Mouse (Mus musculus) ovary, postnatal 36 days (tissue): ENCODE measurements around the gene Ctnna2.

ENCODE experiments used
- DNase-seq: peaks from one replicate; pipeline ENCODE4 v3.0.0; 2022; ENCODE audit warnings: low spot score, mixed read lengths

The Ctnna2 gene

DNA sequence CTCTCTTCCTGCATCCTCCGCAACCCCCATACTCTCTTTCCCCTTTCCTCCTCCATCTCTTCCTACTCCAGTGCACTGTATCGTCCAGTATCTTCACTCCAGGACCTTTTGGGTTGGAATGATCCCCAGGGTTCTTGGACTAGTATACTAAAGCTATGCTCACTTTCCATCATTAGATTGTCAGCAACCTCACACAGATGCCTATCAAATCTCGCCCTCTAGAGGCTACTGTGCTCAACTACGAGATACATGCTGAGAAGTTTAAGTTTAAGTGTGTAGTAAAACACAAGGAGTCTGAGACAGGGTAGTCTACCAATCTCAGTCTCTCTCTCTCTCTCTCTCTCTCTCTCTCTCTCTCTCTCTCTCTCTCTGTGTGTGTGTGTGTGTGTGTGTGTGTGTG is 396.9 kb downstream of the Ctnna2 start:
- no peak for DNase-seq

DNA sequence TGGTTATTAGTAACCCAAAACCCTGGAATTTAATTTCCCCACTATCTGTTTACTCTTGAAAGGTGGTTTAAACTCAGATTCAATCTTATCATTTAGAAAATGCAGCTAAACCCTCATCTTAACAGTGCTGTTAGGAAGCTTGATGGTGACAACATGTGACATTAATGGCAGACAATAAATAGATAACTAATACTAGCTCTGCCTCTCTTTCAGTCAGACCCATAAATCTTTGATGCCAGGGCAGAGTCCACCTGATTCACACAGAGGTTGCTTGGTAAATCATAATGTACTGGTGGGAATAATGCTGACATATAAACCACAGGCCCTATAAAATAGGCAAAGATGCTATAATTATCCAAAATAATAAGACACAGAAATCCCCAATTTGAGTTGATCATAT is 398.6 kb downstream of the Ctnna2 start:
- DNase-seq: no peak

DNA sequence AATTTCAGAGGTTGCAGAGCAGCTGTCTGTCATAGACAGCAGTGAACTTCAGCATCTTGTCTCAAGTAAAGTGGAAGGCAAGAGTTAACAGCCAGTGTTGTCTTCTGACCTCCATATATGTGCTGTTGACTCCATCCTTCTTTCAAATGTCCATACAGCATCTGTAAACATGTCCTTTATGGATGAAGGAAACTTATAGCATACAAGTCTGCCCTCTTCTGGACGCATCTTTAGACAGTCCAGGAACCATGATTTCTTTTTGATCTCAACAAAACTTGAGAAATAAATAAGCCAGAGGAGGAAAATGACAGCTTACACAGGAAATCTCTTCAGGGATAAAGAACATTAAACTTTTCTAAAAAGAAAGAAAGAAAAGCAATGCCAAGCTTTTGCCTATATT is 400.9 kb downstream of the Ctnna2 start:
- no peak for DNase-seq

DNA sequence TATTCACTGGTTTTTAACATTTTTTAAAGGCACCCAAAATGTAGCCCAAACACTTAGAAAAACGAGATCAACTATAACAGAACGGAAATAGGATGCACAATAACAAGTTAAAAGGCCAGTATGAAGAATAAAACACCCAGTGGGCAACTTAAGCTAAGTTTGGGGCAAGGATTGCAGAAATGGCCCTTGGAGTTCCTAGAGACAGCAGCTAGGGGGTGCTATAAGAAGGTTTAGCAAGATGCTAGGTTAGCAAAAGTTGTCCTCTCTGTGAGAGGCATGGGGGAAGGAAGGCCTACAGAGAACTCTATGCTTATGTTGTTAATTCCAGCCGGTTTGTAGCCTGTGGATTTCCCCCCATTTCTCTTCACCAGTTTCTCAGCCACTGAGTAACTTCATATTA is 401.9 kb downstream of the Ctnna2 start:
- no peak for DNase-seq

DNA sequence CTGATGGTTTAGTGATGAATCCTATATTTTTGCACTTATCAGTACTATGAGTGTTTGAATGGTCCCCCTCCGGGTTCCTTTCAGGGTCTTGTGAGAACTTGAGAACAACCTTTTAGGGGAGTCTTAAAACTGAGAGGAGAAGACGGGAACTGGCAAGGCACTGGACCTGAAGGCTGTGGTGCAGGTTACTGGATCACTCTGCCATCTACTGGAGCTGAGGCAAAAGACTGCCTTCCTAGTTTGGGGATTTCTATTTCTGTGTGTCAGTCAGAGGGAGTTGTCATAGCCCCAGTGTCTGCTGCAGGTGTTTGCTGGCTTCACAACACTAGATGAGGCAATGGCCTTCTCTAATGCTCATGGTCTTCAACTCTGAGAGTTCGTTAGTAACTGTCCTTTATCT is 406.9 kb downstream of the Ctnna2 start:
- DNase-seq: no peak

DNA sequence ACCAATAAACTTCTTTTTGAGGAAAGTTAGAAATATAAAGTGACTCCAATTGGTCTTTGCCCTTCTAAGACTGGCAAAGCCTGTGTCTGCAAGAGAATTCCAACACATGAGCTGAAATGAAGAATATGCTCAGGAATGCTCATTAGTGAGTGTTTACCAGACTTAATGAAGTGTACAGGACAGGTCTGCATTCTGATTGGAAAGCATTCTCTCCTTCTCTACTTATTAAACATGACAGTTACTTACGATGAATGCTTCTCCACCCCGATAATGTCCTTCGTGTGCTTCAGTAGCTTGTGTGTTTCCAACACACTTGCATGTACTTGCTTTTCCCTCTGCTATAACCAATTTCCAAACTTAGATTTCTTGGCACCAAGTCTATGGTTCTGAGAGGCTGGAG is 409.6 kb downstream of the Ctnna2 start:
- DNase-seq: no peak

DNA sequence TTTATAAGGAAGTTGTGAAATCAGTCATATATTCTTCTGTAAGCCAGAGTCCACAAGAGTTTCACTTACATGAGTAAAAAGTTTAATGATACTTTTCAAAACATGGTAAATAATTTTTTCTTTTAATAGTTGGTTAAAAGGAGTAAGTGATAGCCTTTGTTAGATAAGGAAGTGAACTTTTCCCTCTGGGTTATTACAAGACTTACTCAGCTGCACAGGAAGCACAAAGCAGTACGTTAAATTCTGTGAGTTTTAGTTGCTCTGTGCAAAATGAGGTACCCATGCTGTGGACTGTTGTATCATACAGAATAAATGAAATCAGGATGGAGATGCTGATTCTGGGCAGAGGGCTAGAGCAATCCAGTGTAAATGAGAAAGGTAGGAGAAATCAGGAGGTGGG is 423.3 kb downstream of the Ctnna2 start:
- no peak for DNase-seq

DNA sequence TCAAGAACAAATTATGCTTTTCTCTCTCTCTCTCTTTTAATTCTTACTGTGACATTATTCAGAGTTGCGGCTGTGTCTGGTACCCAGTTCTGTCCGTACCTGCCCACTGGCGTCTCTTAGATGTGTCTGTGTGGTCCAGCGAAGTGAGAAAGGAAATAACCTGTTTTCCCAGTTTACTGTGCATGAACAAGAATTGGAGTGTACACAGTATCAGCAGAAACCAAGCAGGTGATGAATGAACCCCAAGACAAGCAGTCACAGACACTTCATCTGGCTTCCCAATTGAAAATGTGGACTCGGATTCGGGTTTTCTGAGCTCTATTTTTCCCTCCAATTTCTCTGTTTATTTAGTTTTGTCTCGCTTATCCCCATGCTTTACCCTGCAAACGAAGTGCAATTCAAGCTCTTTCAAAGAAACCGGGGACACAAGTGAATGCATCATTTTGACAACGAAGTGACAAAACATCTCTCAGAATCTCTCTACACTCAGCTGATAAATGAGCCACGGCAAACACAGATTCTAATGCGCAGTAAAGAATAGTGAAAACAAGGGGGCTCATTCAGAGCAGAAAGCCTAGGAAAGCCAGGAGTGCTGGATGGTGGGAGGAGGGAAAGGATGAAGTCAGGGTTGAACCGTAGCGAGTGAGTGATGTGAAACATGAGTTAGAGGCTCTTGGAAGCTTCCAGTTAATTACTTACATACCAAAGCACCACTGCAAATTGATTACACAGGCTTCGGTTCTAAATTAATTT is 442.3 kb downstream of the Ctnna2 start:
- DNase-seq: no peak

DNA sequence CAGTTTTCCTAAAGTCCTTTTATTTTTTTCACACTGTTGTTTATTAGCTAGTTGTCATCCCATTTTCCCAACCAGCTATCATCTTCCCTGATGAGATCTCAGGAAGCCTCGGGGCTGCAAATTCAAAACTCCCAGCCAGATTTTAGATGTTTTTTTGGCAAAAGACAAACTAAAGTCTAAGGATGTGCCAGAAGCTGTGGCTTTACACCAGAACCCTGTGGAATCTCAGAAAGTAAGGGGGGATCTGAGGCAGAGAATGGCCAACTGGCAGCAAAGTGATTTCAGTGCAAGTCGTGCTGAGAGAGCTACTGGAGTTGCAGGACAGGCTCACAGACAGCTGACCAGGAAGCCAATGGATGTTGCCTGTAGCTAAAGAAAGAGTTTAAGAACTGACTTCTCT is 451.9 kb downstream of the Ctnna2 start:
- no peak for DNase-seq

DNA sequence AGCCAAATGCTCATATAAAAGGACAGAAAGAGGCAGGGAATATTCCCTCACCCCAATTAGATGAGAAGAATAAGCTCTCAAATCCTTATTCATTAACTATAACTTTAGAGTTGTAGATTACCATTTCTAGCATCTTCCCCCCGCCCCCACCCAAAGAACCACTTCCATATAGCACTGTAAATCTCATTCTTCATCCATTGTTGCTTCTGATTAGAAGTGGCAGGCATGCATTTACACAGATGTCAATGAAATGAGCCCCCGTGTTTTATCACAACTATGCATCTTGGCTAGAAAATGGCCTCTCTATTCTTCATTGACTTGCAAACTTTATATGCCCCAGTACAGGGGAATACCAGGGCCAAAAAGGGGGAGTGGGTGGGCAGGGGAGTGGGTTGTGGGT is 457.7 kb downstream of the Ctnna2 start:
- DNase-seq: no peak

DNA sequence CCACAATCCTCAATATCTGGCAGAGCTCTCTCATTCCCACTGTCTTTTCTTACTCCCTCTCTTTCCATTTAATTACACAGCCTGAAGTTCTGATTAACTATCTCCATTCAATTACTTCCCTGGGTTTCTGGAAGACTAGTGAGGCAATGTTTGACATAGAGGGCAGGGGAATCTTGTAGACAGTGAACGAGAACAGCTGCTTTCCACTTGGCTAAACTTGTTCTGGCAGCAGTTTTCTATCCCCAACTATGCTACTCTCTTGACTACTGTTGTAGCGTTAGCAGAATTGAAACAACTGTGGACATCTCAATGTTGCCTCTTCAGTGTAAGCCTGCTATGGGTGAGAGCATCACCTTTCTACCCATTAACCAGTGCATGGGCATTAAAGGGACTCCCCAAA is 463.0 kb downstream of the Ctnna2 start:
- DNase-seq: no peak

DNA sequence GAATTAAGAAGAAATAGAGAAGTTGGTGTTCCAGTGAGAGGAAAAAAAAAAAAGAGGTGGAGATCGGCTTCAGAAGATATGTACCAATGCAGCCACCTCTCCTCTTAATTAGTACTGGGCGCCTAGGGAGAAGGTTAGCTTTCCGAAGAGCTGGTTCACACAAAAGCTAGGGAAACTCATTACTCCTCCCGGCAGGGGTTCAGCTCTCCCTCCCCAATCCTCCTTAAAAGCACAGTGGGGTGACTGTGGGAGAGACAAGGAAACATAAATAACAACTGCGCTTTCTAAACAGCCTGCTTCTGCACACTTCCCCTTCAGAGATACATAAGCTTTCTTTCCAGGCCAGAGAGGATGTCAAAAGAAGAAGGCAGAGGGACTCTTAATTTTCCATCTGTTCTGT is 467.7 kb downstream of the Ctnna2 start:
- DNase-seq: no peak

DNA sequence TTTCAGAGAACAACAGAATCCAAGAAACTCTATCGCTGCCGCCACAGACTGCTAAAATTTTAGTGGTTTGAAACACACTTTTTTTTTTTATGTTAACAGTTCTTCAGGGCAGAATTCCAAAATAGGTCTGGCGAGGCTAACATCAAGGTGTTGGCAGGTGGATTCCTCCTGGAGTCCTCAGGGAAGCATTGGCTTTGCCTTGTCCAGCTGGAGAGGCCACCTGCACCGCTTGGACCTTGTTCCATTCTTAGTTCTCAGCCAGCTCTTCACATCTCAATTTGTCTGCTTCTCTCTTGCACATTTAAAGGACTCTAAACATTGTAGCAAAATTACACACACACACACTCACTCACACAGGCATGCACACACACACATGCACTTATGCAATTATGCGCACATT is 487.8 kb downstream of the Ctnna2 start:
- no peak for DNase-seq

DNA sequence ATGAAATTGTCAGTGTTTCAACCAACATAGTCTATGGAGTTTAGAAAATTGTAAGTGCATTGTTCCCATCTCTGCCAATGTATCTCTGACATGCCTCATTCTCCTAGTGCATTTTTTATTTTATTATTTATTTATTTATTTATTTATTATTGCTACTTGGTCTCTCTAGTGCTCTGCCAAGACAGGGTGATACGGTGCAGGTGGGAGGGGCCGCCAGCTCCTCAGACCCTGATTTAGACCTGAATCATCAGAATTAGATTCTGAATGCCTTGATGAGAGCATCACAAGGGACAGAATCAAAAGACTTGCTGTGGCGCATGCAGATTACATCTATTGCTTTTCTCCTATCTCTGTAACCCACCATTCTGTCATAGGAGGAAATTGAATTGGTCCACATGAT is 492.8 kb downstream of the Ctnna2 start:
- no peak for DNase-seq

DNA sequence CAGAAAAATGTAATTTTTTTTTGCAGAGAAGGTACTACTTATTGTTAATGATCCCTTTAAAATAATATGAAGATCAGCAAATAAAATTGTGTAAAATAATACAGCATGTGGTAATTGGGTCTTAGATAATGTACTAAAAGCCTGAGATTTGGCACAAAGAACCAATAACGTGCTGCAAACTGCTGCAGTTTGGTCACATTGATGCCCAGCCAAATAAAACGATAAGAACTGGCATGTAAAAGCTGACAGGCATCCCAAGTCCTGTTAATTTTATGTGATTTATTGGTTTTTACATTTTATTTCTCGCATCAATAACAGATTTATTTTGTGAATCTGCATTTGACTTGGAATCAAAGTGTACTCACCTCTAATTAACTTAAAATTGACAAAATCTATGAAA is 497.4 kb downstream of the Ctnna2 start:
- DNase-seq: no peak

DNA sequence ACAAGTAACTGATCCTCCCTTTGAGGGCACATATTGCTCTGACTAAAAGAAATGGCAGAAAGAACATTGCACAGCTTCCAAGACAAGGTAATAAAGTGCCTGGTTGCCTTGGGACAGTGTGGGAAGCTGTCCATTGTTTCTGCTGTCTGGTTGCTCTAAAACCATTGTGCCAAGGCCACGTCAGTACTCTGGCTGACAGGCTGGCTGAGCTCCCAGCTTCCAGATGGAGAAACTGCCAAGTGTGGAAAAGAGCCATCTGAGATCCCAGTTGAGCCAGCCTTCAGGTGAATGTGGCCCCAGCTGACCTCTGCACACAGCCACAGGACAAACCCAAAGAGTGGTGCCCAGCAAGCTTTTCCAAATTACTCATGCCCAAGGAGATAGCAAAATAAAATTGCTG is 504.1 kb downstream of the Ctnna2 start:
- peak; percentile 51 for DNase-seq

DNA sequence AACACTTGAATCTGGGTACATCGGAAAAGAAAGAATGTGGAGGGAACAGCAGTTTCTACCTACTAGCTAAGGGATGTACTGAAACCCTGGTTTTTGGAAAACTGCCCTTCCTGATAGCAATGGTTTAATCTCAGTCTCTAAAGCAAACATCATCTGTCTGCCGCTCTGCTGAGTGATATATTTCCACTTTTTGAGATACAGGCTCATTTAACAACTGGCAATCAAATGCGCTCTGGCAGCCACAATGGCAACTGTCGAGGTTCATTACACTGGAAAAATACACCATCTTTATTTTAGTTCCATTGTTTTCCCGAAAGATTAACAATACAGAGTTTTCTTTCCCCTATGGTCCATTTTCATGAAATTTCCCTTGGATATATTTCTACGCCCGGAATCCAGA is 506.2 kb downstream of the Ctnna2 start:
- no peak for DNase-seq

DNA sequence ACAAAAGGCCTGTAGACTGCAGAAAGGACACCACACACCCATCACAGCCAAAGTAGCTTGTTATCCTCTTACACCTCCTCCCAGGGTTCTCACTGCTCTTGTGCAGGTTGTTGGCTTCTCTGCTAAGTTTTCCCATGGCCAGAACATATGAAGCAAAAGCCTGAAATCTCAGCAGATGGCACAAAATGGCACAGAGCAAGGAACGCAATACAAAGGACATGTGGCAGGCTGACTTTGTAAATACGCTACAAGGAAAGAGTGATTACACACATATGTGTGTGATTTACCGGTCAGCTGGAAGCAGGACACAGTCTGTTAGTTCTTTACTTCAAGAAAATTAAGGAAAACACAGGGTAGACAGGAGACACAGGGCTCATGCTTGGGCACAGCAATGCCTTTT is 511.4 kb downstream of the Ctnna2 start:
- DNase-seq: no peak

DNA sequence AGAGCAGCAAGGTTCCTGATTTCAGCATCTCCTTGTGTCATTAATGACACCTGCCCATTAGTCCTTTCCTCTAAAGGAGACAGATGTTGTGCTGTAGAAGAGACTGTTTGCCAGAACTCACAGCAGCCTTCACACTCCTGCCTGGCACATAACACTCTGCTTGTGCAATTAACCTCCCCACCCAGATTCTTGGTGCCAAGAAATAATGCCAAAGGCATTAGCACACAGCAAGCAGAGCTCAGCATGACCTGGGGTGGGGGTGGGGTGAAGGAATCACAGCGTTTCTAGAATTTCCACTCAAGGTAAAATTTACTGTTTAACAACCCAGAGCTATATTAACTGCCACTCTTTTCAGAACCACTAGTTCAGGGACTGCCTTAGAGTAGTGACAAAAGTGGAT is 516.8 kb downstream of the Ctnna2 start:
- DNase-seq: no peak

DNA sequence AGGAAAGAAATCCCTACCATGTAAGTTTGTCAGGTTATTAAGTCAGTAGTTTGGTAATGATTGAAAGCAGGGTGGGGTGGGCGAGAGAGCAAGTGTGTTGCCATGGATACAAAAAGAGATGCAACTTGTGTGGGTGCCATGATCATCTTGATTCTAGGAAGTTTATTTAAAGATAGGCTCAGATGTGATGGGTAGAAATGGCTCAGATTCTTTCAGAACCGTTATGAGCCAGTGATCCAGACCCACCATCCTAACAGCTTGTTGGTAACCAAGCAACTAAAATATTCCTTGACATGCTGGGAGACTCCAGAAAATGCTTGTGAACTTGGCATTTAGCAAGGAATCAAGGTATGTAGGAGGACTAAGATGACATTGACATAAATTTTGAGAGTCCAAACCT is 521.6 kb downstream of the Ctnna2 start:
- DNase-seq: no peak

DNA sequence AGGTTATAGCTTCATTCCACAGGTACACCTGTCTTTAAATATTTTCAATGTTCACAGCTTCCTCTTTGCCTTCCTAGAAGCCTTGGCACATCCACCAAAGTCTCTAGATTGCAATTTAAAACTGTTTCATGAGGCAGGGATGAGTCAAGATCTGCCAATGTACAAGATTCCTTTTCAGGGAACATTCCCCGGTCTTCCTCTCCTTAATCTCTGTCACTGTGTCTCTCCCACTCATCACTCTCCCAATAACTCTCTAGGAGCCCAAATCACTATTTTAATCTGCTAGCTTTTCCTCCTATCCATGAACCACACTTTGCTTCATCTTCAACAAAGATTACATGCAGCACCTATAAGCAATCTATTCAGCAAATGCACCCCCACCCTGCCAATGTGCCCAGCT is 532.6 kb downstream of the Ctnna2 start:
- DNase-seq: no peak

DNA sequence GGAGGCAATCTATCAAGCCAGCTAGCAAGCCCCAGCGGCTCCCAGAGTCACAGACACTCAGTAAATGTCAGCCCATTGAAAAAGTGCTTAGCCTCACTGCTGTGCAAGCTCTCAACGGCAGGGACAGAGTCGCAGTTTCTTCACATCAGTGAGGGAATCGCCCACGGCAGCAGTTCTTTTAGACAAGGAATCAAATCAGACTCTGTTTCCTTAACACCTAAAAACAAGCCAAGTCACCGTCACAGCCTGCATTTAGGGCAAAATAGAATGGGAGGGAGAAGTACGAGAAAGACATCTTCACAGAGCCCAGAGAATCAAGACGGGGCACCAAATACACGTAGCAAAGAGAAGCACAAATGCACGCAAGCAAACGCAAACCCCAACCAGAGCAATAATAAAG is 535.6 kb downstream of the Ctnna2 start:
- no peak for DNase-seq

DNA sequence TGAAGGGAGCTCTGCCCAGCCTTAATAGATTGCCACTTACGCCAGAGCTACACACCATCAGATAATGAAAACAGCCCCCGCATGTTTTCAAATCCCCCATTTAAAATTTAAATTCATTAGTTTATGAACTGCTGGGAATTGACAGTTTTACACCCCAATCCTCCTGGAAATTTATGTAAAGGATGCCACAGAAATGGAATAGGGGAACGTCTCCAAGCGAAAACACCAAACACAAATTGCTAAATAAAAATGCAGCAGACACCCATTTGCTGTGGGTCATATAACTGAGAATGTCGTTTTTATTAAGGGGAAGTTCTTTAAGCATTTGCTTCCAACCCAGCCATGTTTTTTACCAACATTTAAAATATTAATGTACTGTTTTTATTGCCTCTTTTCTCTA is 538.4 kb downstream of the Ctnna2 start:
- DNase-seq: no peak

DNA sequence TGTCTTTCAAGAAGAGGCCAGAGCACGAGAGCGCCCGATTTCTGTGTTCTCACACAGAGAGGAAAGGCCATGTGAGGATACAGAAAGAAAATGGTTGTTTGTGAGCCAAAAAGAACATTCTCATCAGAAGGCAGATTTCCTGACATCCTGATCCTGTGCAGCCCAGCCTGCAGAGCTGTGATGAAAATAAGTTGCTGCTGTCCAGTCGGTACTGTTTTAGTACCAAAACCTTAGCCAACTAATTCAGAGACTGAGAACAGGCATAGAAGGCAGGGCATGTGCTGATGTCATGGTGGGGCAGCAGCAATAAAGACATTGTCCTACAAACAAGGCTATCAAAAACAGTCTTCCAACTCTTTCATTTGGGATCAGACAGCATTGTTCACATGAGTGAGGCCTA is 549.1 kb downstream of the Ctnna2 start:
- DNase-seq: no peak

DNA sequence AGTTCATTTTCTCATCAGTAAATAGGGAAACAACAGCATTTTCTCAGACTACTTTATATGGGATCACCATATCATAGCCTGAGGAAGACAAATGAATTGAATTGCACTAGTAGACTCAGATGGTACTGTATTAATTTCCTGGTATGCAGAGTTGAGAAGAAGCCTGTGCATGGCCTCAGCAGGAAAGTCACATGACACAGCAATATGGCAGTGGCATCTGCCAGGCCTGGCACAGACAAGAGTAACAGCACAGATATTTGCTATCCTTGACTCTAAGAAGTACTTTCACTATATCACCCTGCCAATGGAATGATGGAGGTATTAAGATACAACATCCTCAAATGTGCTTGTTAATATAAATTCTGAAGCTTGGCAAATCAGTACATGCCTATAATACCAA is 553.8 kb downstream of the Ctnna2 start:
- DNase-seq: no peak
